Mouse (Mus musculus): ENCODE measurements at regions not wholly inside any gene's neighbourhood (a gene's known extent, or its start where the extent isn't known, plus 50 kb on each side); places are given as distances from the start of the nearest gene placed in this dataset.

GRCm38 (mm10) chr13:6922357-6922721 is 273.8 kb upstream of the Pfkp start:
- no peak for TF ChIP-seq POLR2A (IDR thresholded peaks at IDR 0.05; ENCODE audit: extremely low read depth, insufficient read depth, low read length)
- no peak for TF ChIP-seq CTCF (IDR thresholded peaks at IDR 0.05; ENCODE audit: extremely low read depth, insufficient read depth, low read length)
